Mouse (Mus musculus): ENCODE measurements around the gene D17Wsu92e. TPM values are rescaled to one million over a fixed set of nuclear protein-coding genes. Genes with fewer than 3 reads are reported as not detected.

The D17Wsu92e gene
- total RNA-seq, 2 experiments from 2014 or later = 106 to 107 TPM

DNA sequence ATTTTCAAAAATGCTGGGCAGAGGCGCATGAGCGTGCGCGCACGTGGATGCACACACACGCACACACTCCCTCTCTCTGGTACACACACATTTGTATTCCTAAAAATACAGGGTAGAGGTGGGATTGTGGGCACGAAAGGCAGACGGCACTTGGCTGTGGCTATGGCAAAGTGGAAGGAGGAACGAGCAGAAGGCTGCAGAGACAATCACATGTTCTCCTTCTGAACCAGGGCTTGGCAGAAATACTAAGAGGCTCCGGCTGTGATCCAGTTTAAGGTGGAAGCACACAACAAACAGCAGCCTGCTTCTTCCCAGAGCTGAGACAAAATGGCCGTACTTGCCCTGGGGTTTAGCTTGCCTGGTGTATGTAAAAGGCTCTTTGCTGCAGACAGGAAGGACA is 57.6 kb downstream of the D17Wsu92e start:
- intact Hi-C loops (cut with DNase I) = loop anchor here (5.0 kb wide), 1 partner anchor 231 kb away; no protein-coding TSS in a partner anchor
- peak in 1 of 2 experiments; percentile 36 for DNase-seq (ENCODE audit: extremely low spot score in 1 of 2, low spot score in 2 of 2)

GRCm38 (mm10) chr17:27761639-27762336 is 58.7 kb downstream of the D17Wsu92e start:
- intact Hi-C loops (cut with DNase I) = loop anchor here (5.0 kb wide), 1 partner anchor 229 kb away; no protein-coding TSS in a partner anchor
- peak; percentile 81 to 89 for DNase-seq (ENCODE audit: extremely low spot score in 1 of 2, low spot score in 2 of 2)

DNA sequence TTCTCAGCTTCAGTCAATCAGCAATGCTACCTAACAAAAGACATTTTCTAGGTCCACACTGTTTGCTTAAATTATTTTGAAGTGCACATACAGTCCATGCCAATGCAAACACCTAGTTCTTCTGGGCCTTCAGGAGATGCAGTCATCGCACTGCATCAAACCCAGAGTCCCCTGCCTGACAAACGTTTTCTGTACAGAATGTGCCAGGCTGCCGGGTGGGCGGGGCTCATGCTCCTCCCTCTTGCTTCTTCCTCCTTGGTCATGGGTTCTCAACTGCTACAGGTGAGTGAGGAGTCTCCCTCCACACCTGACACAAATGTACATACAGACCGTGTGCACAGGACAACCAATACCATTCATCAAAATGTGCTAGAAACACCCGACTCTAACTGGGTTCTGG is 60.3 kb downstream of the D17Wsu92e start:
- intact Hi-C loops (cut with DNase I) = loop anchor here (5.0 kb wide), 1 partner anchor 228 kb away; no protein-coding TSS in a partner anchor
- DNase-seq (ENCODE audit: extremely low spot score in 1 of 2, low spot score in 2 of 2) = no peak

DNA sequence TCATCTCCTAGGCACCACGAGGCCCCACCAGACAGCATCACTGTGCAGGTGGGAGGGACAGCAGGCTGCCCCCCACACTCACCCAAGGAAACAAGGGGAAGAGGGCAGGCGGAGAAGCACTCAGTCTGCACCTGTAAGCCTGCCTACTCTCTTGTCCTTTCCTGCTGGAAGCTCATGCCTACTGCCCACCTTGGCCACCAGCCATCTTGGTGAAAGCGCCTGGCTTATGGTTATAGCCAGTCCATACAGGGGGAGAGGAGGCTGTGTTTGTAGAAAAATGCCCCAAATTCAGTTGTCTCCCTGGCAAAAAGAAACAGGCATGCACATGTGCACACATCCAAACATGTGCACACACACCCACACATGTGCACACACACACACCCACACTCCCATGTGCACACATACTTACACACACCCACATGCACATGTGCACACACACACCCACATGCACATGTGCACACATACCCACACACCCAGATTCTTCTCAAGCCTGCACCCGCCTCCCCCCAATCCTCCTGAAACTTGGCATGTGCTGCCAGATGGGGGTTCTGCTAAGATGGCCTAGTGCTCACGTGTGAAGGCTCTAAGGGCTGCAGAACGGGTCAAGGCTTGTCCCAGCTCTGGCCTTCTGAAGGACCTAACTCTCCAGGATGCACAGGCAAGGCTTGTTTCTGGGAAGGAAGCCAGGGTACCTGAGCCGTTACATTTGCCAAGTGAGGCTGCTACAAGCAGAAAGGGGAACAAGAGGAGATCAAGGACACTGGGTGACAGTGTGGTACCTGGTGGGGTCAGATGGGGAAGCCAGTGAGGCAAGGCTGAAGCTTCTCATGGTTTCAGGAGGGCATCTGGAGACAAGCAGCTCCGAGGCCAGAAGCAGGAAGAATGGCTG is 68.9 kb downstream of the D17Wsu92e start:
- intact Hi-C loops (cut with DNase I) = no loop called here
- DNase-seq (ENCODE audit: extremely low spot score in 1 of 2, low spot score in 2 of 2) = no peak

GRCm38 (mm10) chr17:27750451-27750942 is 70.0 kb downstream of the D17Wsu92e start:
- no peak for DNase-seq (ENCODE audit: extremely low spot score in 1 of 2, low spot score in 2 of 2)
- intact Hi-C loops (cut with DNase I) = no loop called here

DNA sequence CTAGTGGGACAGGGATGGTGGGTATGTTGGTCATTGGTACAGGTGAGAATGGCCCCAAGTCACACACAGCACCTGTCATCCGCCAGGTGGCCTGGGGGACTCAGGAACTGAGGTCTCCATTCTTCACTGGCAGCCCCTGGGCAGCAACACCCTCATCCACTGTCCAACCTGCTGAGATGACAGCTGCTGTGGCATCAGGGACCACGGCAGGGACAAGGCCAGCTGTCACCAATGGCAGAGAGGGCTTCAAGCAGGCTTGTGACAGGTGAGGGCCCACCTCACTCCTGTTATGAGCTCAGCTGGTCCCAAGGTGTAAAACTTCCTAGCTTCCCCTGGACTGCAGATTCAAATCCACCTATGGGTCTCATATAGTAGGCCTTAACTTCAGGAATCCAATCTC is 72.3 kb downstream of the D17Wsu92e start:
- no peak for DNase-seq (ENCODE audit: extremely low spot score in 1 of 2, low spot score in 2 of 2)
- intact Hi-C loops (cut with DNase I) = no loop called here

DNA sequence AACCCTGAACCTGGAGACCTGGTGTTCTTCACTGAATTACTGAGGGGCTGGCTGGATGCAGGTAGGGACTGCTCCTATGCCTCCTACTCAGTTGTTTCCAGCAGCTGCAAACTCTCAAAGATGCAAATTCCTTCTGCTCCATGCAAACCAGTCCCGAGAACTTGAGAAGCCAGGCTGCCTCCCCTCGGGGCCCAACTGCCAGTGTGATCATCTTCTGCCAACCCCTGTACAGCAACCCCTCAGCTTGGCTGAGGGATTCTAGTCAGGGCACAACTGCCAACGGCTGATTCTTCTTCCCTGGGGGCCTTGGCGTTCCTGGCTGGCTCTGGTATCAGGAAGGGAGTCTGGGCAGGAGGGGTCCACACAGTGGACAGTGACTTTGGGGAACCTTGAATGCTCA is 74.0 kb downstream of the D17Wsu92e start:
- DNase-seq (ENCODE audit: extremely low spot score in 1 of 2, low spot score in 2 of 2) = no peak
- intact Hi-C loops (cut with DNase I) = no loop called here

DNA sequence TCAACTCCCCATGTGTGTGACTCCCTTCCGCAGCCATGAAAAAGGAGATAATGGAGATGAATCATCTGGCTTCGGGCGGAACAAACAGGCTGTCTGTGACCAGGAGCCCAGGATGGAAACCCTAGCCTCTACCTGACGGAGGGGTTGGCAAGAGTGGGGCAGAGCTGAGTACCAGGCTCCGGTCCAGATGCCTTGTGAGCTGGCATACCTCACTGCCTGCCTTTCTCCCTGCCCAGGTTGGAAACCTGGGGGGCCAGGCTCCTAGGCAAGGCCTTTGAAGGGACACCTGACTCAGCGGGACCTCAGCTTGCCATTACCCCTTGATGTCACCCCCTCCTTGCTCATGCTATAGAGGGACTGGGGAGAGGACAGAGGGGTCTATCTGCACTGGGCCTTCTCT is 79.5 kb downstream of the D17Wsu92e start:
- intact Hi-C loops (cut with DNase I) = no loop called here

DNA sequence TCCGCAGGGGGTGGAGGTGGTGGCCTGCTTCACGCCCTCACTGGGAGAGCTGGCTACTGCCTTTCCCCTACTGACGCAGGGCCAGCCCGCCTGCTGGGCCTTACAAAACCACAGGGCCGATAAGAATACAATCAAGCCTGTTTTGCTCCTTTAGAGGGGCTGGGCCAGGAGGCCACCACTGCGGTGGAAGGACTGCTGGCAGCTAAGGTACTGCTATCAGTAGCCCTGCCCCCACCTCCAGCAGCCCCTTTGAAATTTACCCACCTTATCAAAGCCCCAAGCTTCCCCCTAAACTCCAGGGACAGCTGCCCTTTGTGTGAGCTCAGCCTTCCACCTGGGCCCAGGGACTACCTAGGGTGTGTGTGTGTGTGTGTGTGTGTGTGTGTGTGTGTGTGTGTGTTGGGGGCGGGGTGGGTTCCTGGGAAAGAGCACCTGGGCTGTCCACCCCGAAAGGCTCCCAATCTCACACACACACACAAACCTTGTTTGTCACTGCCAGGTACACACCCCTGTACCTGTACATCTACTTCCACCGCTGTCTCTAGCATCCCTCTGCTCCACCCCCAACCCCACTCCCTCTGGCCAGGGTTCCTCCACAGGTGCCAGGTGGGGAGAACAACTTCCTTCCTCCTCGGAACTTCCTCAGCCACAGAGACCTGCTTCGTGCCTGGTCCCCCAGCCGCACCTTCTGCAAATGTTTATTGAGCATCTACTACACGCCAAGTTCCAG is 85.9 kb downstream of the D17Wsu92e start:
- DNase-seq (ENCODE audit: extremely low spot score in 1 of 2, low spot score in 2 of 2) = no peak
- intact Hi-C loops (cut with DNase I) = no loop called here

More for the DNA sequence above, 79.5 kb downstream of the D17Wsu92e start:
- DNase-seq (ENCODE audit: extremely low spot score in 1 of 2, low spot score in 2 of 2) = no peak

- intact Hi-C loops (cut with DNase I) = no loop called here
- no peak for DNase-seq (ENCODE audit: extremely low spot score in 1 of 2, low spot score in 2 of 2)
Measured at GRCm38 (mm10) chr17:27732694-27733093, 87.8 kb downstream of the D17Wsu92e start.

- DNase-seq (ENCODE audit: extremely low spot score in 1 of 2, low spot score in 2 of 2) = no peak
- intact Hi-C loops (cut with DNase I) = no loop called here
Measured at GRCm38 (mm10) chr17:27732152-27732551, 88.3 kb downstream of the D17Wsu92e start.

GRCm38 (mm10) chr17:27728770-27729169 is 91.7 kb downstream of the D17Wsu92e start, which contains the start of gene Spdef:
Spdef (minus strand) TSS chr17:27728955.
- intact Hi-C loops (cut with DNase I) = no loop called here
- DNase-seq (ENCODE audit: extremely low spot score in 1 of 2, low spot score in 2 of 2) = peak in 1 of 2 experiments; percentile 37

DNA sequence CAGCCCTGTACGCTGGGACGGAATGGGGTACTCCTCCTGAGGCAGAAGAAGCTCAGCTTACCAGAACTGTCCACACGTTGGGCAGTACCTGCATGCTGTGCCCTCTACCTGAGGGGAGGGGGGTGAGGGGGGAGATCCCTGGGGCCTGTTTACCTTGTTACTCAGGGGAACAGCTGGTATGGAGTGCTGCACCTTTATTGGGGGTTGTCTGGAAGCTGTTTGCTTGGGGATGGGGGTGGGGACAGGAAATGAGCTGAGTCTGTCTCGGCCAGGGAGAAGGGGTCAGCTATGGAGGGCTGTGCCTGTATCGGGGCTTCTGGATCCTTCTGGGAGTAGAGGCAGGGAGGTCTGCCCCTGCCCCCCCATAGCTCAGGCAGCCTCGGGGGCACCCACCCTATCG is 93.9 kb downstream of the D17Wsu92e start:
- DNase-seq (ENCODE audit: extremely low spot score in 1 of 2, low spot score in 2 of 2) = no peak
- intact Hi-C loops (cut with DNase I) = no loop called here

GRCm38 (mm10) chr17:27725412-27725811 is 95.0 kb downstream of the D17Wsu92e start:
- no peak for DNase-seq (ENCODE audit: extremely low spot score in 1 of 2, low spot score in 2 of 2)
- intact Hi-C loops (cut with DNase I) = no loop called here

DNA sequence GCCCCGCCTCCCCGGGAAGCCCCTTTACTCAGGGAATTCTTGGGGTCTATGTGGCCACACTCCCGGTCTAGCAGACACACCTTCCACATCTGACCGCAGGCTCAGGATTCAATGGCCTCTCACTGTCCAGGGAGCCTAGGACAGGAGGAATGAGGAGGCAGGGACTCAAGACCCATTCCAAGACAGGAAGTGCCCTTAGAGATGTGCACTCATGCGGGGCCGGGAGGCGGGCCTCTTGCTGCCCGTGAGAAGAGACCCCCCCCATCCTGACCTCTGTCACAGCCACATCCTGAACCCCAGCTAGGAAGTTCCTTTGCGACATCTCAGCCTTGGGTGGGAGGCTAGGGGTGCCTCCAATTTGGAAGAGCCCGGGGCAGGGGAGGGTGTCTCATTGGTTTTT is 95.4 kb downstream of the D17Wsu92e start:
- DNase-seq (ENCODE audit: extremely low spot score in 1 of 2, low spot score in 2 of 2) = no peak
- intact Hi-C loops (cut with DNase I) = no loop called here

GRCm38 (mm10) chr17:27724327-27724726 is 96.1 kb downstream of the D17Wsu92e start:
- no peak for DNase-seq (ENCODE audit: extremely low spot score in 1 of 2, low spot score in 2 of 2)
- intact Hi-C loops (cut with DNase I) = no loop called here

GRCm38 (mm10) chr17:27721125-27721664 is 99.3 kb downstream of the D17Wsu92e start:
- intact Hi-C loops (cut with DNase I) = no loop called here
- DNase-seq (ENCODE audit: extremely low spot score in 1 of 2, low spot score in 2 of 2) = no peak

- DNase-seq (ENCODE audit: extremely low spot score in 1 of 2, low spot score in 2 of 2) = no peak
- intact Hi-C loops (cut with DNase I) = no loop called here
Measured at GRCm38 (mm10) chr17:27720326-27720725, 100.1 kb downstream of the D17Wsu92e start.

- intact Hi-C loops (cut with DNase I) = loop anchor here (5.0 kb wide), 1 partner anchor 187 kb away; no protein-coding TSS in a partner anchor
- DNase-seq (ENCODE audit: extremely low spot score in 1 of 2, low spot score in 2 of 2) = no peak
Measured at GRCm38 (mm10) chr17:27719663-27720062, 100.8 kb downstream of the D17Wsu92e start.

All from left cerebral cortex, postnatal 10 days (tissue).